Mouse (Mus musculus): Measurements from ENCODE around the gene Grk2. TPM values are rescaled to one million over a fixed set of nuclear protein-coding genes. Genes with fewer than 3 reads are reported as not detected.

Gene Grk2
- total and polyA plus RNA-seq, 2 experiments: 11.3 to 30.3 TPM

- DNase-seq (ENCODE audit: extremely low read depth, low read depth, low spot score): no peak
- H3K27me3 ChIP-seq (ENCODE audit: control insufficient read depth, insufficient read depth, low read length): no peaks in the 10 kb centered on the region
- H3K27ac ChIP-seq (replicated peaks; ENCODE audit: insufficient read depth, low read depth, low read length): no peak overlapping the region
These were observed 41.7 kb downstream of the Grk2 start for GRCm38 (mm10) chr19:4264171-4264780.

GRCm38 (mm10) chr19:4263702-4264101 is 42.3 kb downstream of the Grk2 start:
- DNase-seq (ENCODE audit: extremely low read depth, low read depth, low spot score): no peak
- no peaks in the 10 kb centered on the region for H3K79me2 ChIP-seq (ENCODE audit: control insufficient read depth, insufficient read depth, low read length)
- WGBS: 95% methylated on average over 14 of the region's 14 CpGs
- TF ChIP-seq CTCF (IDR thresholded peaks at IDR 0.05; ENCODE audit: low read depth, low read length) (no peak), POLR2A (IDR thresholded peaks at IDR 0.05; ENCODE audit: extremely low read depth, insufficient read depth, low read length) (no peak)
- peaks cover 5% of the 10 kb centered on the region for H3K4me1 ChIP-seq (ENCODE audit: control insufficient read depth, insufficient read depth, low read length)
- no peak overlapping the region for H3K27ac ChIP-seq (replicated peaks; ENCODE audit: insufficient read depth, low read depth, low read length)
- H3K9ac ChIP-seq (ENCODE audit: low read depth, low read length): no peak overlapping the region
- H3K27me3 ChIP-seq (ENCODE audit: control insufficient read depth, insufficient read depth, low read length): no peaks in the 10 kb centered on the region
- H3K4me3 ChIP-seq (ENCODE audit: insufficient read depth, low read depth, low read length): no peak overlapping the region
- no peaks in the 10 kb centered on the region for H3K36me3 ChIP-seq (ENCODE audit: control insufficient read depth, insufficient read depth, low read length)

More at GRCm38 (mm10) chr19:4264171-4264780, 41.7 kb downstream of the Grk2 start:
- TF ChIP-seq POLR2A (IDR thresholded peaks at IDR 0.05; ENCODE audit: extremely low read depth, insufficient read depth, low read length) (no peak), CTCF (IDR thresholded peaks at IDR 0.05; ENCODE audit: low read depth, low read length) (no peak)
- peaks cover 5% of the 10 kb centered on the region for H3K4me1 ChIP-seq (ENCODE audit: control insufficient read depth, insufficient read depth, low read length)
- no peaks in the 10 kb centered on the region for H3K79me2 ChIP-seq (ENCODE audit: control insufficient read depth, insufficient read depth, low read length)
- WGBS: 97% methylated on average over 6 of the region's 6 CpGs
- no peak overlapping the region for H3K4me3 ChIP-seq (ENCODE audit: insufficient read depth, low read depth, low read length)
- no peak overlapping the region for H3K9ac ChIP-seq (ENCODE audit: low read depth, low read length)
- no peaks in the 10 kb centered on the region for H3K36me3 ChIP-seq (ENCODE audit: control insufficient read depth, insufficient read depth, low read length)

- no peak for TF ChIP-seq POLR2A (IDR thresholded peaks at IDR 0.05; ENCODE audit: extremely low read depth, insufficient read depth, low read length)
- TF ChIP-seq CTCF (IDR thresholded peaks at IDR 0.05; ENCODE audit: low read depth, low read length): no peak
- no peak overlapping the region for H3K9ac ChIP-seq (ENCODE audit: low read depth, low read length)
- H3K27ac ChIP-seq (replicated peaks; ENCODE audit: insufficient read depth, low read depth, low read length): no peak overlapping the region
- no peaks in the 10 kb centered on the region for H3K36me3 ChIP-seq (ENCODE audit: control insufficient read depth, insufficient read depth, low read length)
- no peaks in the 10 kb centered on the region for H3K79me2 ChIP-seq (ENCODE audit: control insufficient read depth, insufficient read depth, low read length)
- no peak overlapping the region for H3K4me3 ChIP-seq (ENCODE audit: insufficient read depth, low read depth, low read length)
- H3K27me3 ChIP-seq (ENCODE audit: control insufficient read depth, insufficient read depth, low read length): no peaks in the 10 kb centered on the region
- no peaks in the 10 kb centered on the region; the same call in 1 of the 2 replicates for H3K4me1 ChIP-seq (ENCODE audit: control insufficient read depth, insufficient read depth, low read length)
- DNase-seq (ENCODE audit: extremely low read depth, low read depth, low spot score): no peak
- WGBS: 75% methylated on average over 6 of the region's 6 CpGs
These were observed 43.3 kb downstream of the Grk2 start for GRCm38 (mm10) chr19:4262756-4263155.

GRCm38 (mm10) chr19:4261038-4261698 is 44.9 kb downstream of the Grk2 start:
- no peak overlapping the region for H3K4me3 ChIP-seq (ENCODE audit: insufficient read depth, low read depth, low read length)
- no peaks in the 10 kb centered on the region for H3K36me3 ChIP-seq (ENCODE audit: control insufficient read depth, insufficient read depth, low read length)
- WGBS: 55% methylated on average over 8 of the region's 8 CpGs
- no peaks in the 10 kb centered on the region; the same call in 1 of the 2 replicates for H3K4me1 ChIP-seq (ENCODE audit: control insufficient read depth, insufficient read depth, low read length)
- TF ChIP-seq CTCF (IDR thresholded peaks at IDR 0.05; ENCODE audit: low read depth, low read length) (no peak), POLR2A (IDR thresholded peaks at IDR 0.05; ENCODE audit: extremely low read depth, insufficient read depth, low read length) (no peak)
- no peak overlapping the region for H3K9ac ChIP-seq (ENCODE audit: low read depth, low read length)
- no peak overlapping the region for H3K27ac ChIP-seq (replicated peaks; ENCODE audit: insufficient read depth, low read depth, low read length)
- no peak for DNase-seq (ENCODE audit: extremely low read depth, low read depth, low spot score)
- no peaks in the 10 kb centered on the region for H3K27me3 ChIP-seq (ENCODE audit: control insufficient read depth, insufficient read depth, low read length)
- no peaks in the 10 kb centered on the region for H3K79me2 ChIP-seq (ENCODE audit: control insufficient read depth, insufficient read depth, low read length)

- TF ChIP-seq CTCF (IDR thresholded peaks at IDR 0.05; ENCODE audit: low read depth, low read length) (no peak), POLR2A (IDR thresholded peaks at IDR 0.05; ENCODE audit: extremely low read depth, insufficient read depth, low read length) (no peak)
- Histone ChIP-seq H3K27ac (replicated peaks; ENCODE audit: insufficient read depth, low read depth, low read length) (no peak overlapping the region), H3K36me3 (ENCODE audit: control insufficient read depth, insufficient read depth, low read length) (no peaks in the 10 kb centered on the region), H3K4me3 (ENCODE audit: insufficient read depth, low read depth, low read length) (no peak overlapping the region), H3K4me1 (ENCODE audit: control insufficient read depth, insufficient read depth, low read length) (no peaks in the 10 kb centered on the region), H3K9ac (ENCODE audit: low read depth, low read length) (no peak overlapping the region; the same call in 1 of the 2 replicates), H3K27me3 (ENCODE audit: control insufficient read depth, insufficient read depth, low read length) (no peaks in the 10 kb centered on the region), H3K79me2 (ENCODE audit: control insufficient read depth, insufficient read depth, low read length) (no peaks in the 10 kb centered on the region)
- no peak for DNase-seq (ENCODE audit: extremely low read depth, low read depth, low spot score)
- WGBS: 40% methylated on average over 12 of the region's 12 CpGs
These were observed 48.1 kb downstream of the Grk2 start for GRCm38 (mm10) chr19:4257897-4258252.

Measured in liver, adult 2 months (tissue).